Mouse (Mus musculus) olfactory bulb, adult 2 months (tissue): ENCODE measurements around the gene Adam19.

Experiments used
- CTCF ChIP-seq: fragments of 200-500 bp; IDR thresholded peaks from 2 replicates; pipeline ENCODE4 v1.5.1; 2012; ENCODE audit warnings: low read depth, mild to moderate bottlenecking, low read length, moderate library complexity; ENCODE audit not compliant: insufficient read depth
- POLR2A ChIP-seq: fragments of 200-500 bp; IDR thresholded peaks from 2 replicates; pipeline ENCODE4 v1.6.1; 2012; ENCODE audit warnings: mild to moderate bottlenecking, low read depth, low read length, moderate library complexity; ENCODE audit not compliant: insufficient read depth

DNA sequence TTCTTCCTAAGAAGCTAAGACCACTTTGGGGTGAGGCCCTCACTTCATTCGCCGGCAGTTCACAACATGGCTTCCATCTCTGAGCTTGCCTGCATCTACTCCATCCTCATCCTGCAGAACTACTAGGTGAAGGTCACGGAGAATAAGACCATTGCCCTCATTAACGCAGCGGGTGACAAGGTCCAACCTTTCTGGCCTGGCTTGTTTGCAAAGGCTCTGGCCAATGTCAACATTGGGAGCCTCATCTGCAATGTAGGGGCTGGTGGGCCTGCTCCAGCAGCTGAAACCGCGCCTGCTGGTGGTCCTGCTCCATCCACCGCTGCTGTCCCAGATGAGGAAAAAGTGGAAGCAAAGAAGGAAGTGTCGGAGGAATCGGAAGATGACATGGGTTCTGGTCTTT lies 19.4 kb upstream of the Adam19 start:
- TF ChIP-seq CTCF (no peak), POLR2A (no peak)
